Mouse (Mus musculus) brain, embryonic 14.5 days (tissue): ENCODE measurements around the gene Fbln2.

ENCODE experiments used
- CTCF ChIP-seq: fragments of 200-500 bp; IDR thresholded peaks from 2 replicates; pipeline ENCODE4 v1.5.1; 2012; ENCODE audit warnings: inconsistent platforms, mild to moderate bottlenecking, moderate library complexity, borderline replicate concordance; ENCODE audit not compliant: insufficient read depth, insufficient read length; ENCODE audit errors: extremely low read depth
- POLR2A ChIP-seq: fragments of 200-500 bp; IDR thresholded peaks from 2 replicates; pipeline ENCODE4 v1.6.1; 2012; ENCODE audit warnings: mild to moderate bottlenecking, inconsistent platforms, borderline replicate concordance; ENCODE audit not compliant: poor library complexity, insufficient read depth, insufficient read length, severe bottlenecking; ENCODE audit errors: extremely low read depth

DNA sequence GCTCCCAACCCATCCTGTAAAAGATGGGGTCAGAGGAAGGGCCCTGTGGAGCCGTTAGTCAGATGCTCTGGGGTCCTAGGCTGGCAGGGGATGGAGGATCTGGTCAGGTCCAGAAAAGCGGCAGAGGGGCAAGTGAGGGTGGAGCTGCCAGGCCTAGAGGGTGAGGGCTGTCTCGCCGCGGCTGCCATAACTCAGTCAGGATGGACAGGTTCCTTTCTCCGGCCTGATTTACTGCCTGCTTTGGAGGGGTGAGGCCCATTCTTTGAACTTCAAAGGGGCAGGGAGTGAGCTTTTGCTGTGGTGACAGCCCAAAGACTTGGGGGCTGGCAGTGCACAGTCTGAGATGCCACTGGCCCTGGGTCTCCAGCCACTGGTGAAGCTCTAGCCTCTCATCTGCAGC is 86.6 kb downstream of the Fbln2 start:
- TF ChIP-seq CTCF (no peak), POLR2A (no peak)
